Mouse (Mus musculus) liver, postnatal 0 days (tissue): ENCODE data around the gene Epas1.

Experiments used
- CTCF ChIP-seq: sonication (generic); IDR thresholded peaks from 2 replicates; pipeline ENCODE4 v1.5.1; 2016; ENCODE audit warnings: antibody characterized with exemption, low read depth
- EP300 ChIP-seq: IDR thresholded peaks from 2 replicates; pipeline ENCODE4 v1.6.1; 2016; ENCODE audit warnings: antibody characterized with exemption, low read depth, mild to moderate bottlenecking

DNA sequence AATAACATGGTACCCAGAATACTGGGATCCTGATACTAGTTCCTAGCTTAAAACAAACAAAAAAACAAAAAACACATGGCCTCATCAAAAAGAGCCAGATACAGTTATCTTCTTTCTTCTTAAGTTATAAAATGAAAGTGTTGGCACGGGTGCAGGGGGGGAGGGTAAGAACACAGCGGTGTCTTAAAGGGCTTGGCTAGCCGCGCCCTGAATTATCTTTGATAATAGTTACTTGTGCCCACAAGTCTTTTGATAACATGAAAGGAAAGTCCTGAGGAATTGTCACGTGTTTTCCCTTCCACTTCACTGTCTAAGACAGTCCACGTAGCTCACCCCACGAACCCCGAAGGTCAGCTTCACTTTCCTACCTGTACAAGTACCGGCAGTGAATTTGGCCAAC, 123.4 kb downstream of the Epas1 start:
- no peak for TF ChIP-seq EP300
- TF ChIP-seq CTCF: no peak
